Mouse (Mus musculus) cerebellum, adult 18-20 months (tissue): ENCODE results near the gene 1700069L16Rik.
A peak's percentile ranks its signal among the peaks of the same experiment; 100 is the strongest.

ENCODE experiments used
- DNase-seq, 2 experiments: peaks; one replicate each; pipeline ENCODE4 v3.0.0; 2021

1700069L16Rik gene

GRCm38 (mm10) chr5:113685471-113685870, 39.1 kb downstream of the 1700069L16Rik start:
- DNase-seq, result no peak

DNA sequence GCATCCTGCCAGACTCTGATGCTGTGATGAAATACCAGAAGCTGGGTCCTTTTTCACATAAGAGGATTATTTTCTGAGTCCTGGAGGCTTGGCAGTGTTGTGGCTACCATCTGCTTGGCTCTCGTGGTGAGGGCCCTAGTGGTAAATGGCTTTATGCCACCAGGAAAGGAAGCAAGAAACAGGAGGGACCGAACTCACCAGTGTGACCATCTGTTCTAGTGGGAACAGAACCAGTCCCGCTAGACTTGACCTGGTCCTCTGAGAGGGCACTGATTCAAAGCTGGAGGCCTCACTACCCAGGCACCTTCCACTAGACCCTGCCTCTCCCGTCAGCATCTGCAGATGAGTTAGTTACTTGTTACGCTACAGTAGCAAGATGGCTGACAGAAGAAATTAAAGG, 41.3 kb downstream of the 1700069L16Rik start:
- peak; percentile 87 to 92 for DNase-seq

GRCm38 (mm10) chr5:113682472-113682871, 42.1 kb downstream of the 1700069L16Rik start:
- DNase-seq, result no peak

GRCm38 (mm10) chr5:113681219-113681618, 43.4 kb downstream of the 1700069L16Rik start:
- peak; percentile 43 to 56 for DNase-seq

DNA sequence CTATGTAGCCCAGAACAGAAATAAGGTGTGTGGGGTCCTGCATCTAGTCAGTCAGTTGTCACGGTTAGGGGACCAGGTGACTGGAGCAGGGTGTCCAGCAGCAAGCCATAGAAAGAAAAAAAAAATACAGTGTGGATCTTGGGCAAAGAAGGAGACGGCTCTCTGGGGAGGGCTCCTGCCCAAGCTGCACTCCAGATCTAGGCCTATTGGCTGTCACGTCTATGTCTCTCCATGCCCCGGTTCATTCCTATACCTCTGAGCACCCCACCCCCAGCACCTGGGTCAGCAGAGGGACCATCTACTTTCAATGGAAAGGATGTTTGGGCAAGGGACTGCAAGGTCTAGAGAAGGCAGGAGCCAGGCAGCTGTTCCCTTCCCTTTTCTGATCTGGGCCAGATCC, 45.1 kb downstream of the 1700069L16Rik start:
- no peak for DNase-seq

DNA sequence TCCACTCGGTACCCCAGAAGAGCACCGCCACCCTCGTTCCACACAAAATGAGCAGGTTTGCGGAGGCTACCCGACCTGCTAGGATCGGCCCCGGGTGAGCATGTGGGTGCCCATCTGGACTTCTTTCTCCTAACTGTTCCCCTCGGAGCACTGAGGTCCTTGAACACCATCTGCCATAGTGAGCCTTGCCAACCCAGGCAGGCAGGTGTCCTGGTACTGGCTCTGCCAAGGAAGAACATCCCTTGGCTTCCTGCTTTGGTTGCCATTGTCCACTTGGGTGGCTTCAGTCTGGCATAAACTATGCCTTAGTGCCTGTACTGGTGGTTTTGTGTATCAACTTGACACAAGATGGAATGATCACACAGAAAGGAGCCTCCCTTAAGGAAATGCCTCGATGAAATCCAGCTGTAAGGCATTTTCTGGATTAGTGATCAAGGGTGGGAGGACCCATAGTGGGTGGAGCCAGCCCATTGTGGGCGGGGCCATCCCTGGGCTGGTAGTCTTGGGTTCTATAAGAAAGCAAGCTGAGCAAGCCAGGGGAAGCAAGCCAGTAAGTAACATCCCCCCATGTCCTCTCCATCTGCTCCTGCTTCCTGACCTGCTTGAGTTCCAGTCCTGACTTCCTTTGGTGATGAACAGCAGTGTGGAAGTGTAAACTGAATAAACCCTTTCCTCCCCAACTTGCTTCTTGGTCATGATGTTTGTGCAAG, 45.7 kb downstream of the 1700069L16Rik start:
- peak; percentile 96 to 98 for DNase-seq

DNA sequence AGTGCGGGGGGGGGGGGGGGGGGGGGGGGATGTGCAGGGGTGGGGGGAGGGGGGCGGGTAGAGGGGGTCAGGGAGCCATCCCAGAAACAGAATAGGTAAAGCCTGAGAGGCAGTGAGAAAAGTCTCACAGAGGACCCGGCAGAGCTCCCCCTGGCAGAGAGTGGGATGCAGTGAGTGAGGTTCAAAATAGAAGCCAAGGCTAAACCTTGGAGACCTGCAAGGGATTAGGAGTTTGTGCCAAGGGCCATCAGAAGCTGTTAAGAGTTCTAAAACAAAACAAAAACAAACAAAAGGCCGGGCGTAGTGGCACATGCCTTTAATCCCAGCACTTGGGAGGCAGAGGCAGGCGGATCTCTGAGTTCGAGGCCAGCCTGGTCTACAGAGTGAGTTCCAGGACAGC, 47.0 kb downstream of the 1700069L16Rik start:
- DNase-seq, result no peak

DNA sequence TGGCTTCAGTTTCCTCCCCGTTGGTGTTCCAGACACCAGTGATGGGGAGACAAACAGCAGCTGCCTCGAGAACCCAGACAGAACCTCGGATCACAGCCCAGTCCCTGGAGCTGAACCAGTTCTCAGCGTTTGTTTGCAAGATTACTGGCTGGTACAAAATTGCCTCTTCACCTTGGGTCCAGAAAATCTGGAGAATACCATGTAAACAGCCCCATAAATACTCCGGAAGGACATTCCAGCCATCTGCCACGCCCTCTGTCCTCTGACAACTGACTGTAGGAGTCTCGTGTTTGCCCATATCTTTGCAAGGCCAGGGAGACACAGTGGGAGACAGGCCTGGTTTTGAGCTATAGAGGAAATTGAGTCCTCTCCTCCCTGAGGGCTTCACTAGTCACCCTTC, 49.7 kb downstream of the 1700069L16Rik start:
- DNase-seq, result peak; percentile 50

DNA sequence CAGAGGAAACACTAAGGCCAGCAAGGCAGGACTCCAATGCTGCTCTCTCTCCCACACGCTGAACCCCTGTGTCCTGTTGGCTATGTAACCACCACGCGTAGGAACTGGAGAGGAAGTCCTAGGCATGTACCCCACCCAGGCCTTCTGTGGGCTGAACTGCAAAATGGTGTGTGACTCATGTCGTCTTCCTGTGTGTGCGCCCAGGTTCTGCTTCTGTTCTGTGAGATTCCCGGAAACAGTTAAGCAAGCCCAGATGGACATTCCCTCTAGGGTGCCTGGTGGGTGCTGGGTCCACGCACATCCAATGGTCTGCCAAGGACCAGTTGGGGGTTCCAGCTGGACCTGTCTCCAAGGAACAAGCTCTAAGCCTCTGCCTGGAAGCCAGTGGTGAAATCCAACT, 52.1 kb downstream of the 1700069L16Rik start:
- peak in 1 of 2 experiments; percentile 42 for DNase-seq

- no peak for DNase-seq
Observed at GRCm38 (mm10) chr5:113670597-113670996, 54.0 kb downstream of the 1700069L16Rik start.

- no peak for DNase-seq
Observed at GRCm38 (mm10) chr5:113670110-113670509, 54.5 kb downstream of the 1700069L16Rik start.

- no peak for DNase-seq
Observed at GRCm38 (mm10) chr5:113664629-113665195, 59.9 kb downstream of the 1700069L16Rik start.

- DNase-seq, result no peak
Observed at GRCm38 (mm10) chr5:113664127-113664526, 60.4 kb downstream of the 1700069L16Rik start.

DNA sequence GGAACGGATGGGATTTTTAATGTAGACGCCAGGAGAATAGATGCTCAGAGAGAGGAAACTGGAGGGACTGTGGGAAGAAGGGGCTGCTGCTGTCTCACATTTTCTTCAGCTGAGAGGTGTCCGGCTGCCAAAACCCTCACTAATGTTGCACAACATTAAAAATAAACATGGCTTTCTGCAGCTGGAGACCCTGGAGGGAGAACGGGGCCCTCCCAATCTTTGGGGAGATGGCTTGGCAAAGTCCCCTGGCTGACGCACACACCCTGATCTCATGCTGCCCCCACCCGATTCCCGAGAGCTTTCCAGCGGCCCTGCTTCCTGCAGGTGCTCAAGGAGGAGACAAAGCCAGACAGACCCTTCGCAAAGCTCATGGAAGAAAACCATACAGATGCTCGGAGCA, 63.7 kb downstream of the 1700069L16Rik start:
- DNase-seq, result no peak

GRCm38 (mm10) chr5:113654821-113655220, 69.8 kb downstream of the 1700069L16Rik start:
- DNase-seq, result peak in 1 of 2 experiments; percentile 54

DNA sequence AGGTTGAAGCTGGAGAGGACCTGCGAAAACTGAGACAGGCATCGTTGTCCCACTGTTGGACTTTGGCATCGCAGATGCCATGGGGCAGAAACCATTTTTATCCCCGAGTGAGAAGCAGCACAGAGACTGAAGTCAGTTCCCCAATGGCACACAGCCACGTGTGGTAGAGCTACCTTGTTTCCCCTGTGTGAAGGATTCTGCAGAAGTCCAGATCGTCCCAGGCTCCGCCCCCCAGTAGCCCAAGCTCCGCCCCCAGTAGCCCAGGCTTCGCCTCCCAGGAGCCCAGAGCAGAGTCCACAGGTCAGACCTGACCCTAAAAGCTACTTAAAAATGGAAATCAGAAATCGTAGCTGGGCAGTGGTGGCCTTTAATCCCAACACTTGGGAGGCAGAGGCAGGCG, 70.4 kb downstream of the 1700069L16Rik start:
- DNase-seq, result no peak

- no peak for DNase-seq
Observed at GRCm38 (mm10) chr5:113652215-113652614, 72.4 kb downstream of the 1700069L16Rik start.

GRCm38 (mm10) chr5:113650035-113650865, 74.3 kb downstream of the 1700069L16Rik start, which contains the start of gene Cmklr1:
TSS of gene Cmklr1 (minus strand) at chr5:113650426.
- DNase-seq, result no peak

- DNase-seq, result no peak
Observed at GRCm38 (mm10) chr5:113648647-113649211, 75.8 kb downstream of the 1700069L16Rik start.

DNA sequence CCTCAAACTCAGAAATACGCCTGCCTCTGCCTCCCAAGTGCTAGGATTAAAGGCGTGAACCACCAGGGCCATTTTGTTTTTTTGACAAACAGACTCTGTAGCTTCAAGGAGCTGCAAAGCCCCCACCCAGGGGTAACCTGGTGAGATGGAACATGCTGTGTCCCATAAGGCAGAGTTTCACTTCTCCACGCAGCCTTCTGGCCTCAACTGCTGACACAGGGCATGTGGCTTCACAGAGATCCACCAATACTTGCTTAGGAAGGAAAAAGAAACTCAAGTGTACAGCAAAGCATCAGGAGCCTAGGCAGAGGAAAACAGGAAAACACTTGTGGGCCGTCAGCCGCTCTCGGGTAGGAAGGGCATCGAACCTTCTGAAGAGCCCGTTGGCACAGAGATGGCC, 77.4 kb downstream of the 1700069L16Rik start:
- DNase-seq, result no peak

- no peak for DNase-seq
Observed at GRCm38 (mm10) chr5:113644520-113644919, 80.1 kb downstream of the 1700069L16Rik start.

DNA sequence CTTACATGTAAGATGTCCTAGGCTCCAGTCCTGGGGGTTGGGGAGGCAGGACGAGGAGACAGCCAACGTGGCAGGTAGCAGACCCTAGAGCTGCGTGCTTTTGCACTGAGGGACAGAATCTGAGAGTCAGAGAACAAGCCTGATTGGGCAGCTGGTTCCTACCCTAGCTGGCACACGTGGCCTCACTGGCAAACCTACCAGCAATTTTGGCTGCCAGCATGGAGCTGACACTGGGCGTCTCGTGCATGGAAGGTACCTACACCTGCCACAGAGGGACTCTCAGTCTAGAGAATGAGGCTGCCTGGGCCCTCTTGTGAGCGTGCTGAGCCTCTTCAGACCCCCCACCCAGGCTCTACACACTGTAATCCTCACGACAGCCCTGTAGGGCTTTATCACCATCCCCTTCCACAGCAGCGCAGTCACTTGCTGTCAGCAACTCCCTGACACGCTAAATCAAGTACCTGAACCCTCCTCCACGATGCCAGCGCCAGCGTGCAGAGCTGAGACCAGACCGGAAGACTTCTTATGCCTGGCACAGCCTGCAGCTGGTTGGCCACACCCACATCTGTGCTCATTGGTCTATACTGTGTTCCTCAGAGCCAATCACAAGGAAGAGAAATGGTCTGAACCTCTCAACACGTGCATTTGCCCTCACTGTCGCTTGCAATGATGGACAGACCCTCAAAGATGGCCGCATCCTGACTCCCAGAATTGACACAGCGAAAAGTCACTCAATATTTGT, 81.3 kb downstream of the 1700069L16Rik start:
- DNase-seq, result peak; percentile 79 to 84
